Mouse (Mus musculus) Muller cell, postnatal 12 days (primary cell): ENCODE data around the gene Zfhx2.

Experiments
- DNase-seq: peaks from one replicate; pipeline ENCODE4 v3.0.0-alpha.2; 2015; ENCODE audit errors: inconsistent ontology term

Gene Zfhx2

DNA sequence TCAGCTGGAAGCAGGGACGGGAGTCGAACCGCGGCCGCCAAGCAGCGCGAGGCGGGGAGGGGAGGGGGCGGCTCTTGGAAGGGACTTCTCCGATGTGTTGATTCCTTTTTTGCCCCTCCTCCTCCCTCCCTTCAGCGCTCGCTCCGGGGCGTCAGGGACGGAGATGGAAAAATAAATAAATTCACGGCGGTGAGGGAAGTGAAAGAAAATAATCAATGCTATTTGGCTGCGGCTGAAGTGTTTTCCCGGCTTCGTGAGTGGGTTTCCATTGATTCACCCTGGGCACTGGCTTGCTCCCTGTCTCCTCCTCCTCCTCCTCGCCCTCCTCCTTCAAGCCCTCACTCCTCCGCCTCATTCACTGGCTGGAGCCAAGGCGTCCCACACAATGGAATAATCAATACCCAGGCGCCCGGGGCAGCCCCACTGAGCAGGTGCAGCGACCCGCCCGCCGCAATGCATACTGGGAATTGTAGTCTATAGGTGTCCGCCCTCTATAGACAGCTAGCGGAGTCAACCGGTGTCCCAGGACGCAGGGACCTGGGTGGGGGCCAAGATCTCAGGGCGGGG is at the start of gene Zfhx2:
Gene Zfhx2, minus strand, starts transcription at position 314 of the 567 bp plus-strand sequence.
- peak; percentile 96 for DNase-seq

DNA sequence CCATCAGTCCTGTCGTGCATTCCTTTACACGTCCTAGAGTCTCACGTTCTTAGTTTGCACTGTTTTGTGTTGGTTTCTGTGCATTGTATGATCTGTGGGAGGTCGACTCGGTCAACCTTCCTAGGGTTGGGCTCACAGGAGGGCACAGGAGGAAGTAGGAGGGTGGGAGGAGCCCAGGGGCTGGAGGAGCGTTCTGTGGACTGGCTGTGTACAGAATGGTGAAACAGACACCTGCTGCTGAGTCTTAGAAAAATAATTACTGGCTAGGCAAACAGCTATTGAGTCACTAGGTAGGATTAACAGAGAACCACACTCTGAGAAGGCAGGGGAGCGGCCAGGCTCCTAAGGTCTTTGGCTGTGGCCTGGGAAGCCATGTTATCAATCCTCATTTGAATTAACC is 47.2 kb upstream of the Zfhx2 start:
- no peak for DNase-seq

DNA sequence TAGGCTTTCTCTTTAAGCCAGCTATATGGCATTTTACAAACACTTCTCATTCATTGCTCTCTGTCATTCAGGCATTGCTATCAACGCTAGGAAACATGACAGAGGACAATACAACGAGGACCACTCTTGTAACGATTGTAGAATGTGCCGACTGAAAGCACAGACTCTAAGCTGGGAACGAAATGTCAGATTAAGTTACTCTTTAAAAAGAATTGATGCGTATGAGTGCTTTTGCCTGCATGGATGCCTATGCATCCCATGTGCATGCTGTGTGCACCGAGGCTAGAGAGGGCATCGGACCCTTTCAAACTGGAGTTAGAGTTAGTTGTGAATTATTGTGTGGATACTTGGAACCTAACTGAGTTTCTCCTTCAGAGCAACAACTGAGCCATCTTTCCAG is 43.6 kb upstream of the Zfhx2 start:
- no peak for DNase-seq

DNA sequence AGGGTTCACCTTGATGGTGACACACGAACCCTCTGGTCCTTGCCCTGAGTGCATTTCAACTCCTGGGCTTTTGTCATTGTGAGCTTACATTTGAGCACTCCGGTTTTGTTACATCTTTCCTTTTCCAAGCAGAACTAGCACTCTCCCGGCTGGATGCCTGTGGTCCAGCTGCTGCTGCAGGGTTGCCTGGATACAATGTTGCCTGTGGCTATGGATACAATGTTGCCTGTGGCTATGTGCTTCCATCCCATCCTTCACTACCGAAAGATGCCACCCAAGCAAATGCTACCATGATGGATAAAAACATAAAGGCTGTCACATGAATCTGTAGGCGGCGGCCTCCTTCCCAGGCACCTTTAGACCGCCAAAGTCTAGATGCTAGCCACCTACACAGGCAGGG is 34.4 kb upstream of the Zfhx2 start:
- no peak for DNase-seq

DNA sequence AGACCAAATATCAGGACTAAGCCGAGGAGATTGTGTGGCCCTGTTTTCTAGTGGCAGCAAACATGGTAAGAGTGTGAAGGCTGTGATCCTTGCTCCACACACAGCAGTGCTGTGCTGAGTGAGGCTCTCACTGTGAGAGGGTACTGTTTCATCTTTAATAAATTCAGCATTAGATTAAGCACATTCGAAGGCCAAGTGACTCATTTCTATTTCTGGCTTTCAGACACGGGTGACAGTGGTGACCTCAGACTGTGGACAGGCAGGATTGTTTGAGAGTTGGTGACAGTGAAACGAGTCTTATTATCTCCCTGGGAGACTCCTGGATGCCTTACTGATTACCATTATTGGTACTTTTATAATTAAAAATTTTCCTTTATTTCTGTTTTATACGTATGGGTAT is 33.6 kb upstream of the Zfhx2 start:
- DNase-seq, result no peak

DNA sequence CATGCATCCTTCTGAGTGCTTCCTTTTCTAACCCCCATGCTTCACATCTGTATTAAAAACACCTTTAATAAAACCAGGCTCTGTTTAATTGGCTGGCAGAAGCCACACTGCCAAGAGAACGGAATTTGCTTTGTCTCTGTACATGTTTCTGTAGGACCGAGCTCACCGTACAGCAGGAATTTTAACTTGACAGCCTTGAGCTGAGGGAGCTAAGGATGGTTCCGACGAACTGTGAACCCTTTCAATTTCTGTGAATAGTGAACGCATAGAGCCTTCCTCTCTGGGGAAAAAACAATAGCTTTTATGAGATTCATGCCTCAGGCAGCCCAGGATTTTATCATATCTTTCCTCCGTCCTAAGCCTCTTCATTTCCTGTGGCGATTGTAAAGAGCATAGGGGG is 30.2 kb upstream of the Zfhx2 start:
- DNase-seq, result no peak

DNA sequence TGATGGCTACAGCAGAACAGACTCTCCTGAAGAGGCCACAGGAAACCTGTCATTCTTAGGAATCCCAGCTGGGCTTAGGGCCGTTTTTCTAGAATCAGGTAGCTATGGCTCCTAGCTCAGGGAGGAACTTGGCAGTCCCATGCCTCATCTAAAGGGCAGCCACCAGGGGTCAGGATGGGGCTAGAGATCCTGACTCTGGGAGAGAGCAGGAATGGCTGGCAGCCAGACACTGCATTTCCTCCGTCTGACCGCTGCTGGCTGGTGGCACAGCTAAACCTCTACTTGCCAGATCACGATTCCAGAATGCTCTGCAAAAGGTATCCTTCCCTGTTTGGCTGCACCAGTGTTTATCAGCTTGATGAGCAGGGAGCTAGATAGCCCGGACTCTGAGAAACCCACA is 29.8 kb upstream of the Zfhx2 start:
- peak; percentile 92 for DNase-seq

DNA sequence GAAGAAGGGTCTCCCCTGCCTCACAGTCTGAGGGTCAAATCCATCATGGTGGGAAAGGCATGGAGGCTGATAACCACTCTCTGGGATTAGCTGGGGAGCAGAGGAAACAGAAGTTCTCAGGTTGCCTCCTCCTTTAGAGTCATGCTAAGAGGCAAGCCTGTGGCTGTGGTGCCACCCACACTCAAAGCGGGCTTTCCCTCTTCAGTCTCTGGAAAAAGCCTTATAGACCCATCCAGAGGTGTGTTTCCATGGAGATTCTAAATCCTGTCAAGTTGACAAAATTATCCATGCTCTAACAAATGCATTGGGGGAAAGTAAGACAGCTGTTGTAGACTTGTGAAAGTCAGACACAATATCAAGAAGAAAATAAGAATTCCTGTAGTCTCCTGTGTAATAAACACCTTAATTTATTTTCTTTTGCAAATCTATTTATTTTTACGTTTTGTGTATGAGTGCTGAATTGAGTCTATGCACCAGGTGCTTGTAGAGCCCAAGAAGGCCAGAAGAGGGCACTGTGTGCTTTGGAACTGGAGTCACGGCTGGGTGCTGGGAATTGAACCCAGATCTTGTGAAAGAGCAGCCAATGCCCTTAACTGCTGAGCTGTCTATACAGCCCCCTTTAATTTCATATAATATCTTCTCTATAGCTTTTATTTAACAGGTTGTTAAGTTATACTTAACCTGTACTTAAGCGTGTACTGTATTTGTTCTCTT is 27.5 kb upstream of the Zfhx2 start:
- no peak for DNase-seq

DNA sequence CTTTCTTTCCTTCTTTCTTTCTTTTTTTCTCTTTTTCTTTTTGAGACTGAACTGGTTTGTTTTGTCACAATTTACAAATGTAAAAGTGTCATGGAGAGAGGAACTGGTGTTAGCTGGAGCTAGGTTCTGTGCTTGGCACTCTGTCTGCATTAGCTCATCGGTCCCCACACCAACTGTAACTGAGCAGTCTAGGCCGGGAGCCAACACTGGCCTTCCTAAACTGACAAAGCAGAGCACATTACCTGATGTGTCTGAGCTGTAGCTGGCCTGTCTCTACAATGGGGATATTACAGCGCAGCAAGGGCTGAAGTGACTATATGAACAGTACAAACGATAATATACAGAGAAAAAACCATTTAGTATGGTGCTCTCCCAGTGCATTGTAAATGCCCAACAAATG is 26.7 kb upstream of the Zfhx2 start:
- DNase-seq, result peak; percentile 32

DNA sequence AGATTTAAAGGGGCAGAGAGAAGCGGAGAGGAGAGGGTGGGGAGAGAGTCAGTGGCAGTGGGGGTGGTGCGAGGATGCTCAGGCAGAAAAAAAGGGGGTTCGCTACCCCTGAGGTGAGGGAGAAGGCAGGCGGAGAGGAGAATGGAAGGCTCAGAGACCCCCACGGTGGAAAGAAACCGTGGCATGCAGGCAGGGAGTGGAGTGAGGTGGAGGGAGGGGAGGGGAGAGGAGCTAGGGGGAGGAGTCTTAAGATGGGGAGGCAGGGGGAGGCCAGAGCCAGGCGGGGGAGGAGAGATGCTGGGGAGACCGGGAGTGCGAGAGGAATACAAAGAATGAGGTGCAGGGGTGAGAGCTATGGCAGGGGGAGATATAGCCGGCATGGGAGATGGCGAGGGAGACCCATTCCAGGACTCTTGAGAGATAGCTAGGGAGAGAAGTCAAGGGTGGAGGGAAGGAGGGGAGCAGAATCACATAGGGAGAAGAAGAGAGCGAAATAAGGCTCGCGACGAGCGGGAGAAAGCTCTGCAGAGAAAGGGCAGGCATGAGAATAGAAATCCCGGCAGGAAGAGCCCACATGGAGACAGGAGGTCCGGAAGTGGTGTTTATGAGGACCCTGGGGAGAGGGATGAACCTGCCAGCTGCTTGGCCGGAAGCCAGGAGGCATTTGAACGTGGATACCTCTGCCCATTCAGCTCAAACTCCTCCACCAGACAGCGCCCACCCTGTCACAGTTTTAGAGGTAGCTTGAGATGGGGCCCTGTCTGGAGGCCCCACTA is 24.5 kb upstream of the Zfhx2 start, which contains the start of gene Jph4:
Gene Jph4, minus strand, starts transcription at position 511 of the 776 bp plus-strand sequence.
- DNase-seq, result no peak

DNA sequence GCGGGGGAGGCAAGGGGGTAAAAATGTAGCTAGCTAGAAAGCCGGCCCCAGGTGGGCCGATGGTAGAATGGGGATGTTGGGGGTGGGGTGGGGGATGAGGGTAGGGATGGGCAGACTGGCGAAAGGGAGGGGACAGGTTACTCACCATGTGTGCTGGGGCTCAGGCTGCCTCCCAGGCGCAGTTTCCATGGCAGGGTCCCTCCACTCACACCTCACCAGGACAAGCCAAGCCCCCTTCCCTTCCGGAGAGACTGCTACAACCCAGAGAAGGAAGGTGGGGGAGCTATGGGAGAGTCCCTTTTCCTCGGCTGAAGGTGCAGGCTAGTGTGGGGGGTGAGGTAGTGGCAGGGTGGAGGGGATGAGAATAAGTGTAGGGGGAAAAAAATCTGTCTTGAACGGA is 23.7 kb upstream of the Zfhx2 start:
- DNase-seq, result no peak

DNA sequence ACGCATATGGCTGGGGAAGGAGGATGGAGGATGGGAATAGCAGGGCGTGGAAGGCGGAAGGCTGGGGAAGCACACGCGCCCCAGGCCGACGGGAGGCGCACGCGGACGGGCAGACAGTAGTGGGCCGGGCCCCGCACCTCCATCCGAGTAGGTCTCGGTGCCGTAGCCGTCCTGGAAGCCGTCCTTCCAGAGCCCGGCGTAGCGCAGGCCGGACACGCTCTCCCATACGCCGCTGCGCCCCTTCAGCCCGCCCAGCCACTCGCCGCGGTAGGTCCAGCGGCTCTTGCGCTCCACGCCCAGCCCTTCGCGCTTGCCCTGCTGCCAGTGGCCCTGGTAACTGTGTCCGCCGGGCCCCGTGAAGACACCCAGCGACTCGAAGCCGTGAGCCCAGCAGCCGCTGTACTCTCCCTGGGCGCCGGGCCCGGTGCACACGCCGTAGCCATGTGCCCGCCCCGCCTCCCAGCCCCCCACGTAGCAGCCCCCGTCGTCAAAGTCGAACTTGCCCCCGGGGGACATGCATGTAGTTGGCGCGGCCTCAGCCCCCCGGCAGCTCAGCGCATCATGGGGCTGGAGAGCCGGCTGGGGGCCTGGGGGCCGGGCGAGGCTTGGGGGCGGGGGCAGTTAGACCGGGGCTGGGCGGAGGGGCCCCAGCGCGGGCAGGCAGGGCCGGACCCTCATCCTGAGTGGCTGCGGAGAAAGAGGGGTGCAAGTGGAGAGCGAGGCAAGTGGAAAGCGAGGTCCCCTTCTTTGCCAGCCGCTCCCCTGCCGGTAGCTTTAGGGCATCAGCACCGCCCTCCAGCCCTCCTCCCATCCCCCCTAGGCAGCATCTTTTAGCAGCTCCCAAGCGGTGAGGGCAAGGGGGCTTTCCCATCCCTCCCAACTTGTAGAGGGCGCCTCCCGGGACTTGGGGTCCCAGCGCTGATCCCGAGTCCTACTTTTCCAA is 22.9 kb upstream of the Zfhx2 start:
- DNase-seq, result peak; percentile 68

DNA sequence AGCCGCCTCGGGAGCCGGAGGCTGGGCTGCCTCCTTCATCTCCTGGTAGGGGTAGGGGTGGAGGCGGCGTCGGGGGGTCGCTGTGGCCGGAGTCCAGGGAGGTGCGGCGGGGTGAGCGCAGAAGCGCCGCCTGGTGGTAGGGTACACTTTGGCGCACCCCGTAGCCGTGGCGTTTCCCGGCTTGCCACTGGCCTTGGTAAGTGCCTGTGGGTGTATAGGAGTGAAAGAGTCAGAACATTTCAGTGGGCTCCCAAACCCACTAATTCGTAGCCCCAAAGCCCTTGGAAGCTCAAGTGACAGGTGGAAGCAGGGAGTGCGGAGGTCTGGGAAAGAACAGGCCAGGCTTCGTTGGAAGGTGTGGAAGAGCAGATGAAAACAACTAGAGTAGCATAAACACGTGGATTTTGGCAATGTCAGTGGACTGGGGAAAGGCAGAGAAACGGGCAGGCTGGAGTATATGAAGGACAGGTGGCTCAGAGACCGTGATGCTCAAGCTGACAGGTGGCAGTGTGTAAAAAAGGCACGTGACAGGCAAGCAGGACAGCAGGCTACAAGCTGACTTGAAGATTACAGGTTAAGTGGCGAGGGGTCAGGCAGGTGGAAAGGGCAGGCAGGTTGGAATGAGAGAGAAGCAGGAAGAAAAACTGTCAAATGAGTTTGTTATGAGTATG is 22.0 kb upstream of the Zfhx2 start:
- DNase-seq, result no peak

DNA sequence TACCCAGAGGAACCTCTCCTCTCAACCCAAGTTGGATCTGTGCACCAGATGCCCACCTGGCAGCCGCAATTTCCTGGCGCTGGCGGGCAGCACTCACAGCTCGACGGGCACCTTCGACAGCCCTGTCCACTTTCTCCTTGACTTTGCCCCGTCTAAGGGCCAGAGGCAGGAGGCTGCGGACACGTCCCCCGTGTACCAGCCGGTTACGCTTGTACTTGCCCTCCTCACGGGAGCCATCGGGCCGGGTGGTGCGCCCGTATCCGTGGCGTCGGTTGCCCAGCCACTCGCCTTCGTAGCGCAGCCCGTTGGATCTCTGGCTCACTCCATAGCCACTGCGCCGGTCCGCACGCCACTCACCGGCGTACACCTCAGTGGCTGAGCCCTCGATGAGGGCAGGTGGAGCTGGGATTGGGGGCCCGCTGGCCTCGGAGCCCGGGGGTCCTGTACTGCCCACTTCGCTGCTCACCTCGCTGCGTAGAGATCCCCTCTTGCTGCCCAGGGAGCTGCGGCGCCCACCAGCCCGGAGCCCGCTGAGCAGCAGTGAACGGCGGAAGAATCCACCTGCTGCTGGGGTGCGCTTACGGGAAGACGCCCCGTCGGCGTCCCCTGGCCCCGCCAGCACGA is 21.3 kb upstream of the Zfhx2 start:
- no peak for DNase-seq

DNA sequence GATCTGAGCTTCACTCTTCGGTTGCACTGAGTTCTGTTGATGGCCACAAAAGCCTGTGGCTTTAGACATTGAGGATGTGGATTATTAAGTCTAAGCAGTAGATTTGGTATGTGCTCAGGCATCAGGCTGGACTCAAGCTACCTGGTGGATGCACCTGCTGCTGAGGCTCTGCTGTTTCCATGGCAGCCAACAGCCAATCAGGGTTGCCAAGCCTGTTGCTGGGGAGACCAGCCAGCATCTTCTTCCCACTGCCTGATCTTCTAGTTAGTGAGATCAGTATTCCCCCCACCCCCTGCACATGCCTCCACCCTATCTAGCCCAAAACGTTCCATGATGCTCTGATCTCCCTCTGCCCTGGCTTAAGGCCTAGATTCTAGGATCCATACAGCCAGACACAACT is 19.6 kb upstream of the Zfhx2 start:
- no peak for DNase-seq

DNA sequence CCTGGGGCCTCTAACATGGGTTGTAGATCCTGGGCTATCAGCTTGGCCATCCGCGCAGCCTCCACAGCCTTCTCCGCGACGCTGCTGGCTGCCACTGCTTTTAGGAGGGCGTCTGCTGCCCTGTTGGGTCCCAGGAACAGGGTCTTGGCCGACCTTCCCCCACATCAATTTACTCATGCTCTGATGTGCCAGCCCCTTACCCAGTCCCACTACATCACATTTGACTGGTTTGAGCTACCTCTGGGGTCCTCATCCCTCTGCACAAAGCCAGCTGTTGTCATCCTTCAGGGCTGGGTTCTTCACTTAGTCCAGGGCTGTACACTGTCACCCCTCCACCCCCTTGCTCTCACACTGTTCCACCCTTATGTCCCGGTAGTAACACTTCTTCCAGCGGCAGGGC is 18.0 kb upstream of the Zfhx2 start:
- no peak for DNase-seq

DNA sequence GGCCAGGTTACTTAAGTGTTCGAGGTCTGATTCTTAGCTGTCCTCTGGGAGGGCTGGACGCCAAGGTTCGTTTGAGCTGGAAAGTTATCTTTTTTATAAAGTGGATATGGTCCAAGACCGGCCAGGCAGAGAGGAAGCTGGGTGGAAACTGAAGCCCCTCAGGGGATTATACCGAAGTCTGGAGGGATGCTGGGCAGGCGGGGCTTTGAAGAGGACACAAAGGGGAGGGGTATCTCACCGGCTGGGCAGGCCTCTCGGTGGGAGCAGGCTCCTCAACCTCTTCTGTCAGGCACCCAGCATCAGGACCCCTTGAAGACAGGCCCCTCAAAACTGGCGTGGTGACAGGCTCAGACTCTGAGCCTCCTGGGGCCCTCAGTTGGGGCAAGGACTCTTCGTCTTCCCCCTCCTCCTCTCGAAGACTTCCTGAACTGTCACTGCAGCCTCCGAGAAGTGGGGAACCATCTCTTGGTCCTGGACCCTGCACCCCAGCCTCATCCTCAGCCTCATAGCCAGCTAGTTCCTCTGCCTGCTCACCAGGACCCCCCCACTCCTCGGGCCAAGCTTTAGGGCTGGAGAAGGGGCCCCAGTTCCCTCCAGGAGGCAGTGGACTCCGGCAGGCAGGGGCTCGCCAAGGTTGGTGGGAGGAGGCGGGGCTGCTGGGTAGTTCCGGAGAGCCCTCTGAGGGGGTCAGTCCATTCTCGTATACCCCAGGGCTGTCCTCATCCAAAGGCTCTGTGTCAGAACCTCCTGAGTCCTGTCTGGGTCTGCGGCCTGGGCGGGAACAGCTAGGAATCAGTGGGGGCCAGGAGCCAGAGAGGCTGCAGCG is 17.1 kb upstream of the Zfhx2 start:
- DNase-seq, result no peak

DNA sequence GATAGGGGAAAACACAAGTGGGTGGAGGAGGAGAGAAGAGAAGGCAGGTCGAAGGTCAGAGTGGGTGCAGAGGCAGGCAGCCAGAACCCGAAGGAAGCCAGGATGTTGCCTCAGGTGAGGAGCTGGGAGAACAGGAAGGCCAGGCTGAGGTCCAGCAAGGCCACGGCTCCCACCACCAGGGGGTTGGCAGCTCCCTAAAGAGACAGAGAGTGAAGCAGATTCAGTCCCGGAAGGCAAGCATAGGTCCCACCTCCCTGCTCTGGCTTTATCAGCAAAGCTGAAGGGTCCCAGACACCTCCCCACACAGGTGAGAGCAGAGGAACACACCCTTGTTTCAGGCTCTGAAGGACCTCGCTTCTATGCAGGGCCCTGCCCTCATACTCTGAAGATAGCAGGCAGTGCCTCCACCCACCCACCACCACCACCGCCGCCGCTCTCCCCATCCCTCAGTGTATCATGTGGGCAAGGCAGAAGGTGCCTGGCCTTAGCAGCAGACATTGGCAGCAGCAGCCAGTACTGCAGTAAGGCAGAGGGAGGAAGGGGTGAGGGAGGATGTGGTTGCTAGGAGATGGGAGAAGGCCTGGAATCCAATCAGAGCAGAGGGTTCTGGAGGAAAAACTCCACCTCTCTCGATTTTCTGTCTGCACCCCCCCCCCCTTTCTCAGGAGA is 16.2 kb upstream of the Zfhx2 start:
- no peak for DNase-seq

DNA sequence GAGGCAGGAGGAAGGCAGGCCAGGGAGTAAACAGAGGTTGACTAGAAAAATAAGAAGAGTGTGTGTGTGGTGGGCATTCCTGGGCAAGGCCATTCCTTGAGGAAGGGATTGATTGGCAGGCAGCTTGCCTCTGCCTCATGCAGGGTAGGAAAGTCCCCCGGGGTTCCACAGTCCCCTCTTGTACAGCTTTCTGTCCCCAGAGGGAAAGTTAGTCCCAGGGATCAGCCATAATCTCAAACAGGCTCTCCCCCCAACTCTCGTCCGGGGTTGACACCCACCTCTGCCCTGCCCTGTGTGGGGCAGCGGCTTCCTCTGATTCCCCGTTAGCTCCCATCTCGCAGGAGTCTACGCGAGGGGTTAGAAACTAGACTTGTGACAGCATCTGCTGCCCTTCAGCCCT is 14.9 kb upstream of the Zfhx2 start:
- DNase-seq, result no peak
